Mouse (Mus musculus) Muller cell, postnatal 12 days (primary cell): ENCODE measurements at regions not wholly inside any gene's neighbourhood (a gene's known extent, or its start where the extent isn't known, plus 50 kb on each side); places are given as distances from the start of the nearest gene placed in this dataset.
A peak's percentile ranks its signal among the peaks of the same experiment; 100 is the strongest.

Experiments used
- DNase-seq: peaks from one replicate; pipeline ENCODE4 v3.0.0-alpha.2; 2015; ENCODE audit errors: inconsistent ontology term

GRCm38 (mm10) chr6:139391307-139391706, 110.5 kb downstream of the Rergl start:
- peak; percentile 35 for DNase-seq

GRCm38 (mm10) chr6:139350939-139351338, 150.8 kb downstream of the Rergl start:
- DNase-seq: no peak

GRCm38 (mm10) chr6:139325226-139325625, 176.6 kb downstream of the Rergl start:
- DNase-seq: no peak

- DNase-seq: peak; percentile 40
Observed at GRCm38 (mm10) chr6:139307651-139308050, 194.1 kb downstream of the Rergl start.

GRCm38 (mm10) chr6:139304306-139304705, 197.5 kb downstream of the Rergl start:
- peak; percentile 33 for DNase-seq

GRCm38 (mm10) chr6:139295701-139296100, 206.1 kb downstream of the Rergl start:
- DNase-seq: no peak

- DNase-seq: no peak
Observed at GRCm38 (mm10) chr6:139279093-139279492, 222.7 kb downstream of the Rergl start.

- peak; percentile 19 for DNase-seq
Observed at GRCm38 (mm10) chr6:139275512-139275911, 226.3 kb downstream of the Rergl start.

- no peak for DNase-seq
Observed at GRCm38 (mm10) chr6:139253704-139254103, 248.1 kb downstream of the Rergl start.

- DNase-seq: peak; percentile 45
Observed at GRCm38 (mm10) chr6:139248920-139249547, 252.7 kb downstream of the Rergl start.

- no peak for DNase-seq
Observed at GRCm38 (mm10) chr6:139226127-139226526, 275.6 kb downstream of the Rergl start.

GRCm38 (mm10) chr6:139214488-139214887, 287.3 kb downstream of the Rergl start:
- DNase-seq: no peak

GRCm38 (mm10) chr6:139210256-139210655, 291.5 kb downstream of the Rergl start:
- DNase-seq: peak; percentile 90

- DNase-seq: no peak
Observed at GRCm38 (mm10) chr6:139198601-139199000, 303.2 kb downstream of the Rergl start.

GRCm38 (mm10) chr6:139186431-139186830, 315.3 kb downstream of the Rergl start:
- no peak for DNase-seq

GRCm38 (mm10) chr6:139160352-139160751, 341.4 kb downstream of the Rergl start:
- DNase-seq: no peak

- DNase-seq: no peak
Observed at GRCm38 (mm10) chr6:139159741-139160140, 342.0 kb downstream of the Rergl start.

GRCm38 (mm10) chr6:139154802-139155201, 347.0 kb downstream of the Rergl start:
- no peak for DNase-seq

GRCm38 (mm10) chr6:139135693-139136092, 366.1 kb downstream of the Rergl start:
- no peak for DNase-seq

GRCm38 (mm10) chr6:139132083-139132679, 369.6 kb downstream of the Rergl start:
- DNase-seq: no peak

- no peak for DNase-seq
Observed at GRCm38 (mm10) chr6:139108263-139108662, 393.5 kb downstream of the Rergl start.

GRCm38 (mm10) chr6:139103397-139103796, 398.4 kb downstream of the Rergl start:
- no peak for DNase-seq

- DNase-seq: no peak
Observed at GRCm38 (mm10) chr6:139099273-139099672, 402.5 kb downstream of the Rergl start.

GRCm38 (mm10) chr6:139075433-139075832, 417.1 kb upstream of the Igbp1b start:
- DNase-seq: peak; percentile 58
